Mouse (Mus musculus) B cell, adult 2 months (primary cell): ENCODE measurements around the gene Olfr31.

ENCODE experiments used
- DNase-seq, 2 experiments: peaks; one replicate each; pipeline ENCODE4 v3.0.0; 2022

The Olfr31 gene

DNA sequence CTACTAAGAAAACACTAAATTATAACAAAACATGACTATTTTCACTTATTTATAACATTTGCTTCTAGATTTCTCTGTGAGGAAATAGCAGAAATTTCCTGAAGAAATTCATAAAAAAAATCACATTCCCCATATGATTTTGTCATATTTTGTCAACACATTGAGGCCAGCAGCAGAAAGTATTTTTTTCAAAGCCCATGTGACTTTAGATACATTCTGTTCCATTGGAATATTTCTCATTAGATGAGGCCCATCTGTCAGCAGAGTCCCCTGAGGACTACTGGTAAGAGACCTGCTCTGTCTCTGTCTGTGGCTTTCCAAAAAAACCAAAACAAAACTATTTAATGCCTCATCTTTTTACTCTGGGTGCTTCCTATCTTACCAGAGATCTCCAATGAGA is at the start of gene Olfr31:
TSS of gene Olfr31 (plus strand) at position 301 of the 400 bp plus-strand sequence.
- no peak for DNase-seq

DNA sequence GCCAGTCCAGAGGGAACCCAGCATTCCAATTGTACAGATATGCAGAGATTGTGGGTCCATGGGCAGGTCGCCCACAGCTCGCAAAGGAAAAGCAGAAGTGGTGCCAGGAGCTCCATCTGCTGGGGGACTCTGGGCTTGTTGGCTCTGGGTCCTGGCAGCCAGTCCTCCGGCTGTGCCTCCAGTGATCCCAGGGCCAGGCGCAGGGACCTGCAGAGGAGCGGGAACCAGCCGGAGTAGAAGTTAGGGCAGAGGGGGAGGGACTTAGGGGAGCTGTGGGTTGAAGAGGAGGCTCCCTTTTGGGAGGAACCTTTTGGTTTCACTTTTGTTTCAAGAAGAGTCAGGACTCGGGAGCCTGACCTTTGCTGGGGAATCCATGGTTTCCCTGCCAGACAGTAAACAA is 28.2 kb upstream of the Olfr31 start:
- peak; percentile 54 to 55 for DNase-seq

DNA sequence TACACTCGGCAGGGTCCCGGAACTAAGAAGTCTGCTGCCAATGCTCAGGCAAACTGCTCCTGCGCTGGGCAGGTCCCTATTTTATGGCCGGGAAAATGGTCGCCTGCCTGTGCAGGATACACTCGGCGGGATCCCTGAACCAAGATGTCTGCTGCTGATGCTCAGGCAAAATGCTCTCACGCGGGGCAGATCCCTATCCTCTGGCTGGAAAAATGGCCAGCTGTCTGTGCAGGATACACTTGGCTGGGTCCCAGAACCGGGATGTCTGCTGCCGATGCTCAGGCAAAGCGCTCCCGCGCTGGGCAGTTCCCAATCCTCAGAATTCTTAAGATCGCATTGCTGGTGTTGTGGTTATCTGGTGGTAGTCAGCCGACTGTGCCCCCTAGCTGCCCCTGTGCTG is 13.7 kb upstream of the Olfr31 start:
- no peak for DNase-seq

DNA sequence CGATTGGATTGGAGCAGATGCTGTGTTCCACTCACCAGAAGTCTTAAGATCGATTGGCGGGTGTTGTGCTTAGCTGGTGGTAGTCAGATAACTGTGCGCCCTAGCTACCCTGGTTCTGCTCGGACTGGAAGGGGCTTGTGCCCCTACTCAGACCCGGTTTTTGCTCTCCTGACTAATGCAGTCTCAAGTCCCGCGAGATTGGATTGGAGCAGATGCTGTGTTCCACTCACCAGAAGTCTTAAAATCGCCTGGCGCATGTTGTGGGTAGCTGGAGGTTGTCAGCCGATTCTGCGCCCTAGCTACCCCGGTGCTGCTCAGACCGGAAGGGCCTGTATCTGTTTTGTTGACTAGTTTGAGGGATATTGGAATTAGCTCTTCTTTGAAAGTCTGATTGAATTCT is 13.2 kb upstream of the Olfr31 start:
- DNase-seq, result no peak

DNA sequence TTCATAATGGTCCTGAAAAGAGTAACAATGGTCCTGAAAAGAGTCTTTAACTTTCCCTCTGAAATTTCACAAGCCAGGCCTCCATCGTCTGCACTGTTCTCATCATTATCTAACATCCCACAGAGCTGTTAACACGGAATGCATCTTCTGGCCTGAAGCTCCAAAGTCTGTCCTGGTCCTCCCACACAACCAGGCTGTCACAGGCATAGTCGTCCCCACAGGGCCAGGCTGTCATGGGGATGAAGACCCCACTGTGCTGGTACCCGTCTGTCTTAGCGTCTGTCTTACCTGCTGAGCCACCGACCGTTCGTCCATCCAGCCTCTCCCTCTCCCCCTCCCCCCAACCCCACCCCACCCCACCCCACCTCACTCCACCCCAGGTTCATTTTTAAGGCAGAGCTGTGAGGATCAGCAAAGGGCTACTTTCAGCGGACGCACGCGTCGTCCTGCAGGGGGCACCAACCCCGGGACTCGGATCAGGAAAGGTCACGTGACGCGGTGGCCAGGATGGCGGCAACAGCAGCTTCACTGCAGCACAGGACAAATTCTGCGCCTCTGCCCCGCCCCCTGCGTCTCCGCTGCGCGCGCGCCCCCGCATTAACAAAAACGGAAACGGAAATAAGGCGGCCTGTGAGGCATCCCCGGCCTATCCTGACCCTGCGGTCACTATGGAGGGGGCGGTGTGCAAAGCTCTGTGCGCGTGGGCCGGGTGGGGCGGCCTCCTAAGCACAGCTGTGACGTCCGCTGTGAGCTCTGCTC is 22.7 kb downstream of the Olfr31 start:
- peak; percentile 98 to 99 for DNase-seq

DNA sequence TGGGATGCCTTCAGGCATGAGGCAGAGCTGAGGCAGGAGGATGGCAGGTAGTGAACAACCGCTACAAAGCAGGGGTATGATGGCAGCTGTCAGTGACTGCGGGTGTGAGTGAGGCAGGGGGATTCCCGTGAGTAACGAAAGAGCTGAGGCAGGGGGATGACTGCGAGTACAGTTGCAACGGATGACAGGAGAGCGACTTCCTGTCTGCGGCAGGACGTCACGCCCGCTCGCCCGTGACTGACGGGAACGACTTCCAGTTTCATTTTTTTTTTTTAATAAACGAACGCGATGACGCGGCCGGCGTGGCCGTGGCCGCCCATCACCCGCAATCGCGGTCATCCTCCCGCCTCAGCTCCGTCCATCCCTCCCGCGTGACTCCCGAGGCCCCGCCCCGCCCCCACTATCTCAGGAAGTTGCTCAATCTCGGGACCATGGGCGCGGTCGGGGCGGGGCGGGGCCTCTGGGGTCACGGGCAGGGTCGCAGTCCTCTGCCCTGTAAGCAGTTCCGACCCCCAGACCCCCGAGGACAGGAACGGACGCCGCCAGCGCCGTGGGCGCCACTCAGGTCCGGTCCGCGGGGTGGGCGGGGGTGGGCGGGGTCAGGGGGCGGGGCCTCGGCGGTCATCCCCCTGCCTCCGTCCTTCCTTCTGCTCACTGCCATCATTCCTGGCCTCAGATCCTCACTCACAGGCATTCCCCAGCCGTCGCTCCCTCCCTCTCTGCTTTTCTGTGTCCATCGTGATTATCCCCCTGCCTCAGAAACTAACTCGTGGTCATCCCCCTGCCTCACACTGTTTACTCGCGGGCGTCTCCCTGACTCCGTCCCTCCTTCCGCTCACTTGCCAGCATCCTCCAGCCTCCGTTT is 23.6 kb downstream of the Olfr31 start, which contains the start of gene Il3ra:
TSS of gene Il3ra (plus strand) at position 328 of the 865 bp plus-strand sequence.
- peak; percentile 92 to 93 for DNase-seq

DNA sequence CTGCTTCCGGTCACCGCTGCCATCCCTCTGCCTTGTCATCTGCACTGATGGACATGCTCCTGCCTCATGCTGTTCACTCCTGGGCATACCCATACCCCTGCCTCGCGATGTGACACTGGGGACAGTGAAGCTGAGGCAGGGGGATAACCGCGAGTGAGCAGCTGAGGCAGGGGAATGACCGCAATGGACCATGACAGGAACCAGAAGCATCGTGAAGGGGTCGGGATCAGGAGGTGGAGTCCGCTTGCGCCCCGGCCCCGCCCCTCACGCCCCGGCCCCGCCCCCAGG is 24.1 kb downstream of the Olfr31 start:
- no peak for DNase-seq

DNA sequence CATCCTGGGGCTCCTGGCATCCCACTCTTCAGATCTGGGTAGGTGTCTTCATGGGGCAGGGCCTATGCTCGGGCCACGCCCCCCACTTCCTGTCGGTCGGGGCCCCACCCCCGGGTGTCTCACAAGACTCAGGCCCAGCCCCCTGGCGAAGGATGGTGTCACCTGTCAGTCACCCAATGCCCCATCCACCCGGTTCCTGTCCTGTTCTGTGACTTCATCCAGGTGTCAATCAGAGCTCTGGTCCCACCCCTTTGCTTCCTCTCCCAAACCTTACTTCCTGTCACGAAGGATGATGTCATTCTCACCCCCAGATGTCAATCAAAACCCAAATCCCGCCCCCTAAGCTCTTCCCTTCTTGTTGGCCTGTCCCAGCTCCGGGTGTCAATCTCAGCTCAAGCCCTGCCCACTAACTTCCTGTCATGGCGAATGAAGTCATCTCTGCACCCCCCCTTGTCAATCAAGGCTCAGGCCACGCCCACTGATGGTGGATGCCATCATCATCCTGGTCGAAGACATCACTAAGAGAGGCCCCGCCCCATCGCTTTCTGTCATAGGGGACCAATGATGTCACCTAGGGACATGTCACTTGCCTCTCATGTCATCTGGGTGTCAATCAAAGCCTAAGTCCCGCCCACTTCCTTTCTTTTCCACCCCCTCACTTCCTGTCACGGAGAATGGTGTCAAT is 24.7 kb downstream of the Olfr31 start:
- peak; percentile 73 to 76 for DNase-seq

DNA sequence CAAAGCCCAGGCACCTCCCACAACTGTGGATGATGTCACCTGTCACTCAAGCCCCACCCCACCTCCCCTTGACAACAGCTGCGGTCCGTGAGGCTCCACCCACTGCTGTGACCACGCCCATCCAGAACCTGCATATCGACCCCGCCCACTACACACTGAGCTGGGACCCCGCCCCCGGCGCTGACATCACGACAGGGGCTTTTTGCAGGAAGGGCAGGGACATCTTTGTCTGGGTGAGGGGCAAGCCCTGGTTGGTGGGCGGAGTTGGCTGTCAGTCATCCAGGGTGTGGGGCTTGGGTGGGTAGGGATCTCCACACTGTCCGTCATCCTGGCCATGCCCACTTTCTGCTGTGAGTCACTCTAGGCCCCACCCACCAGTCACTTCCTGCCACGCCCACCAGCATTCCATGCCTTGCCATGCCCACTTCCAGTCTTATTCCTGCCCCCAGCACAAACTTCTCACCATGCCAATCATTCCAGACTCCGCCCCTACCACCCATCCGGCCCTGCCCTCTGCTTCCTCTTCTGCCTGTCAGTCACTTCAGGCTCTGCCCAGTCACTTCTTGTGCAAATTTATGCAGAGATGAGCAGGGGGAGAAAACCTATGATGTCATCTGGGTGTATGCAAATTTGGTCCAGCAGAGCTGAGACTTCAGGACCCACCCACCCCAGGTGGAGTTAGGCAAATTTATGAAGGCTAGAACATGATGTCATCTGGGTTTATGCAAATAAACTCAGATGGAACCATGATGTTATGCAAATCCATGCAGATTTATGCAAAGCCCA is 25.4 kb downstream of the Olfr31 start:
- DNase-seq, result peak; percentile 71 to 75

DNA sequence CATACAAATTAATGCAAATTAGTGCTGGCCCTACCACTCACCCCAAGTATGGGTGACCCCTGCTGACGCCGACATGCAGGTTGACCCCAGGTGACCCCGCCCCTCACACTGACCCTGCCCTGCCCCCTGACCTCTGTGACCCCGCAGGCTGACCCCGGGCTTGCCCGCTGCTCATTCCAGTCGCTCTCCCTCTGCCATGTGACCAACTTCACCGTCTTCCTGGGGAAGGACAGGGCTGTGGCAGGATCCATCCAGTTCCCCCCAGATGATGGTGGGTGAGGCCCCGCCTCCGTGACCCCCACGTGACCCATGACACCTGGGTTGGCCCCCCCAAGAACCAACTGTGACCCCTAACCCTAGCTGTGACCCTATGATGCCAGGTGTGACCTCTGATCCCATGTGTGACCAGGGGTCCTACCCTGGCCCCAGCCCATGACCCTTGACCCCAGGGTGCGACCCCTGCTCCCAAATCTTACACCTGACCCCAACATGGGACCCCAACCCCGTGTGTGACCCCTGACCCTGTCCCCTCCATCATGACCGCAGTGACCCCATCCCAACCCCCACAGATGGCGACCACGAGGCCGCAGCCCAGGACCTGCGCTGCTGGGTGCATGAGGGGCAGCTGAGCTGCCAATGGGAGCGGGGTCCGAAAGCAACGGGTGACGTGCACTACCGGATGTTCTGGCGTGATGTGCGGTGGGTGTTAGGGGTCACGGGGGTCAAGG is 26.2 kb downstream of the Olfr31 start:
- DNase-seq, result peak; percentile 11 to 16

DNA sequence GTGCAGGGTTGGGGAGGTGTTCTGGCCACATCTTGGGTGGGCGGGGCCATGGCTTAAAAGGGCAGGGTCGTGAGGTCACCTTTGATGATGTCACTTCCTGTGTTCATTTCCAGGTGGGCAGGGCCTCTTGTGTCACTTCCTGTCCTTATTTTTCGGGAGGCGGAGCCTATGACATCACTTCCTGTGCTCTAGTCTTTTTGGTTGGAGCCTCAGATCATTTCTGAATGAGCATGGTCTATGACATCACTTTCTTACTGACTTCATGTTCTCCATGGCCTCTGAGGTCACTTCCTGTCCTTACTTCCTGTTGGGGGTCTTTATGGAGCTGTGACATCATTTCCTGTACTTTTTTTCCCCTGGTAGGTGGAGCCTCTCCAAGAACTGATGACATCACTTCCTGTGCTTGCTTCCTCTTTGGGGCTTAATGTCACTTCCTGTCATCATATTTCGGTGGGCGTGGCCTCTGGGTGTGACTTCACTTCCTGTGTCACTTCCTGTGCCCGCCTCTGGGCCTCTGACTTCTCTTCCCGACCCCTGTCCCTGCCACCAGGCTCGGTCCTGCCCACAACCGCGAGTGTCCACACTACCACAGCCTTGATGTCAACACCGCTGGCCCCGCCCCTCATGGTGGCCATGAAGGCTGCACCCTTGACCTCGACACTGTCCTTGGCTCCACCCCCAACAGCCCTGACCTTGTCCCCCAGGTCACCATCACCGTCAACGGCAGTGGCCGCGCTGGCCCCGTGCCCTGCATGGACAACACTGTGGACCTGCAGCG is 27.0 kb downstream of the Olfr31 start:
- DNase-seq, result peak; percentile 79 to 82

DNA sequence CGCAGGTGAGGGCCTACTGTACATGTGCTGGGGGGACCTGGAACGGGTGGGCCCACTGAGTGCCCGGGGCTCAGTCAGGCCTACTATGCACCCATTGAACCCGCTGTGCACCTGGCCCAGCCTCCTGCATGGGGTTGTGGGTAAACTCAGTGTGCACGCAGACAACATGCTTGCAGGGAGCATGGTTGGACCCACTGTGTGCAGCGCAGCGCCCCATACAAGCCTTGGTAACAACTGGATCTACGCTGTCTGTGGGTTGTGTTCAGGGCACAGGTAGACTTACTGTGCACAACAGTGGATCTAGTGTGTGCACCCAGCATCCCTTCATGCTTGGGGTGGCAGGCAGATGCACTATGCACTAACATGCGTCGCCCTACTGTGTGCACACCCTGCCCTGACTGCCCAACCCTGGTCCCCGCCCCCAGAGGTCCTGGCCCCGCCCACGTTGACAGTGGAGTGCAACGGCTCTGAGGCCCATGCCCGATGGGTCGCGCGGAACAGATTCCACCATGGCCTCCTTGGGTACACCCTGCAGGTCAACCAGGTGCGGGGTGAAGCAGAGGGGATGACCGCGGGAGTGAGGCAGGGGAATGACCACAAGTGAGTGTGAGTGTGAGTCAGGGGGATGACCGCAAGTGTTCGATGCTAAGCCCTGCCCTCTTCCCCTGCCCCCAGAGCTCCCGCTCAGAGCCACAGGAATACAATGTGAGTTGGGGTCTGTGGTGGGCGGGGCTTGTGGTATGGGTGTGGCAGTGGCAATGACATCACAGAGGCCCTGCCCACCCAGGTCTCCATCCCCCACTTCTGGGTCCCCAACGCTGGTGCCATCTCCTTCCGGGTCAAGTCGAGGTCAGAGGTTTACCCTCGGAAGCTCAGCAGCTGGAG is 27.9 kb downstream of the Olfr31 start:
- peak; percentile 2 to 11 for DNase-seq

DNA sequence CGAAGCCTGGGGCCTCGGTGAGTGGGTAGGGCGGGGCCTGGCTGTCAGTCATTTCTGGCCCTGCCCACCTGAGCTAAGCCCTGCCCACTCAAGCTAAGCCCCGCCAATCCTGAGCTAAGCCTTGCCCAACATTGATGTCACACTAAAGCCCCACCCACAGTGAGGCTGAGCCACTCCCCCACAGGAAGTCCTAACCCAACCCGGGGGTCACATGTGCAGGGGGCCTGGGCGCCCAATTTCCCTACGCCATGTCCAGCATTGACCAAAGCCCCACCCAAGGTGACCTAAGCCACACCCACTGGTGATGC is 28.5 kb downstream of the Olfr31 start:
- no peak for DNase-seq

DNA sequence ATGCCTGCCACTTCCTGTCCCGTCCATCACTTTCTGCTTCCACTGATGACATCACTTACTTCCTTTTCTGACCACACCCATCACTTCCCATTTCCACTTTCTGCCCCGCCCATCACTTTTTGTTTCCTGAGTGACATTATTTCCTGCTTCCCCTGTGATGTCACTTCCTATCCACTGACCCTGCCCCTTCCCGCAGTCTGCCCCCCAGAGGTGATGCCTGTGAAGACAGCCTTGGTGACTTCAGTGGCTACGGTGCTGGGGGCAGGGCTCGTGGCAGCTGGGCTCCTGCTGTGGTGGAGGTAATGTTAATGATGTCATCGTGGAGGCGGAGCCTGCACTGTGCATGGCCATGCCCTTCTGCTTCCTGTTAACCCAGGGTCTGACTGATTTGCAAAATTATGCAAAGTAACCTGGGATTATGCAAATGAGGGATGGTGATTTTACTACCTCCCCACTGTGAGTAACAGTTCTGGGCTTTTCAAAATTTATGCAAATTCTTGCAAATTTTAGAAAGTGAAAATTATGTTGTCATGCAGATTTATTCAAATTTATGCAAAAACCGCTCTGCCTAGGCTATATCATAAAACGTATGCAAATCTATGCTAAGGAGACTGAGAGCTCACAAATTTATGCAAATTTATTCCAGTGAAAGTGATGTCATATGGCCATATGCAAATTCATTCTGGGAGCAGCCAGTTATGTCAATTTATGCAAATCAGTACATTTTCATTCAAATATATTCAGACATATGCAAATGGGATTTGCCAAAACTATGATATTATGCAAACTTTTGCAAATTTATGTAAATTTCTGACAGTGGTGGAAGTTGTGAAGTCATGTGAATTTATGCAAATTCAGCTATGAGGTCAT is 29.3 kb downstream of the Olfr31 start:
- DNase-seq, result peak; percentile 64 to 66

DNA sequence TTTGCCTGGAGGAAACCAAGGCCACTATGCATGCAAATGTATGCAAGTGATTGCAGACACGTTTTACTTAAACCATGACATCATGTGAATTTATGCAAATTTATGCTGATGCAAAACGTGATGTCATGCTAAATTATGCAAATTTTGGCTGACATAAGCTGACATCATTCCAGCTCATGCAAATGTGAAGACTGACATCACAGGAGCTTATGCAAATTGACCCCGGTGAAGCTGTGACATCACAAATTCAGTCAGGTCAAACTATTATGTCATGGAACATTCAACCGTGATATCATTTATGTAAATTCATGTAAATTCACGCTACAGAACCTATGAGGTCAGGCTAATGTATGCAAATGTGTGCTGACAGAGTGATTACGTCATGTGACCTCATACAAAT is 30.0 kb downstream of the Olfr31 start:
- DNase-seq, result peak; percentile 37 to 42

DNA sequence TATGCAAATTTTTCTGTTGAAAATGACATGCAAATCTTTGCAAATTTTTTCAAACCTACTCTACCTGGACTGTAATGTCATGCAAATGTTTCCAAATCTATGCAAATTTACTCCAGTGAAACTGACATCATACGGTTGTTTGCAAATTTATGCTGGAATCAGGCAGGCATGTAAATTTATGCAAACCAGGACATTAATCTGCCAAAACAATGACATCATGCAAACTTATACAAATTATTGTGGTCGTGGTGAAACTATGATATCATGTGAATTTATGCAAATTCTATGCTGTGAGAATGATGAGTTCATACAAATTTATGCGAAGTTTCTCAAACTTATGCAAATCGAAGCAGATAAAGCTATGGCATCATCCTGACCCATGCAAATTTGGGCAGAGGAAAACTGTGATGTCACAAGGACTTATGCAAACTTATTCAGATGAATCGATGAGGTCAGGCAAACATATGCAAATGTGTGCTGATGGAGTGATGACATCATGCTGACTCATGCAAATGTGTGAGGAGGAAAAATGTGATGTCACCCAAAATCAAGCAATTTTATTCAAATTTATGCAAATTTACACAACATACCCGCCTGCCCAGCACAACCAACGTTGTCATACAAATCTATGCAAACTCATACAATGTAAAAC is 30.6 kb downstream of the Olfr31 start:
- DNase-seq, result peak; percentile 23 to 29

DNA sequence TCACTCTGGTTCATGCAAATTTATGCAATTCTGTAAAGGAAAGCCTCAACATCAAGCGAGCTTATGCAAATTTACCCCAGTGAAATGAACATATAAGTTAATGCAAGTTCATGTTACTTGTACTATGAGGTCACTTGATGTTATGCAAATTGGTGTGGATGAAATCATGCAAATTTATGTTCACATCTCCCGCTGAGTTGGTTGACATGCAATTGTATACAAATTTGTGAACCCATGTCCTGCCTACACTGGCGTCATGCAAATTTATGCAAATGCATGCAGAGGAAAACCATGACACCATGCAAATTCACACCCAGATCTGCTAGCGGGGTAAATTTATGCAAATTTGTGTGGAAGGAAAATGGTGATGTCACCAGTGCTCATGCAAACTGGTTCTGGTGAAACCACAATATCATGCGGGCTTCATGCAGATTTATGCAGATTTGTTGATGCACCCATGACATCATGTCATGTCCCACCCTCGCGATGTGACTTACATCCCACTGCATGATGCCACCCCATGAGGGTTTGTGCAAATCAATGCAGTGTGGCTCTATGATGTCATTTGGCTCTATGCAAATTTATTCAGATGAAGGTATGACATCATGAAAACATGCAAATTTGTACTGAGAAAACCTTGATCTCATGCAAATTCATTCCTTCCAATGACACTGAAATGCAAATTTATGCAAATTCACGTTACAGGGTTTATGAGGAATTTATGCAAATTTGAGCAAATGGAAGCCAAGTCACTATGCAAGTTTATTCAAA is 31.3 kb downstream of the Olfr31 start:
- peak; percentile 33 to 42 for DNase-seq
